Mouse (Mus musculus) G1E (cell line): ENCODE data around the gene Lrrc3. TPM values are rescaled to one million over a fixed set of nuclear protein-coding genes. Genes with fewer than 3 reads are reported as not detected.

ENCODE experiments used
- ATAC-seq: 2 replicates; pipeline ENCODE4 v1.8.0; 2016; ENCODE audit warnings: mild to moderate bottlenecking; ENCODE audit not compliant: insufficient number of reproducible peaks, poor library complexity, low FRiP score, severe bottlenecking; ENCODE audit errors: extremely low read depth
- DNase-seq: peaks from one replicate; pipeline ENCODE4 v3.0.0; 2012; ENCODE audit warnings: low spot score
- H3K27me3 ChIP-seq: 2 replicates; pipeline ENCODE4 v1.6.1; 2012; ENCODE audit warnings: mild to moderate bottlenecking, low read length, inconsistent platforms; ENCODE audit not compliant: insufficient read depth
- H3K36me3 ChIP-seq: replicated peaks from 2 replicates; pipeline ENCODE3; 2012; ENCODE audit warnings: mild to moderate bottlenecking, inconsistent platforms
- H3K4me1 ChIP-seq: 2 replicates; pipeline ENCODE4 v1.6.1; 2012; ENCODE audit warnings: low read depth, low read length, inconsistent platforms, mixed read lengths; ENCODE audit not compliant: insufficient read depth
- H3K4me3 ChIP-seq: 2 replicates; pipeline ENCODE4 v1.5.1; 2012; ENCODE audit warnings: low read depth, mild to moderate bottlenecking, inconsistent platforms, low read length, moderate library complexity, mixed read lengths
- H3K9me3 ChIP-seq: replicated peaks from 2 replicates; pipeline ENCODE4 v1.6.1; 2012; ENCODE audit warnings: inconsistent platforms
- CTCF ChIP-seq: IDR thresholded peaks from 2 replicates; pipeline ENCODE4 v1.5.1; 2012; ENCODE audit warnings: low read depth, low read length, inconsistent platforms, mixed read lengths
- GATA1 ChIP-seq: IDR thresholded peaks from 2 replicates; pipeline ENCODE4 v1.6.1; 2012; ENCODE audit warnings: borderline replicate concordance, low read length, inconsistent platforms, mixed read lengths
- GATA2 ChIP-seq: IDR thresholded peaks from 2 replicates; pipeline ENCODE4 v1.6.1; 2012; ENCODE audit warnings: low read depth, low read length, inconsistent platforms, borderline replicate concordance
- POLR2AphosphoS5 ChIP-seq: IDR thresholded peaks from 2 replicates; pipeline ENCODE4 v1.6.1; 2012; ENCODE audit warnings: low read depth, low read length, inconsistent platforms; ENCODE audit not compliant: insufficient replicate concordance
- TAL1 ChIP-seq: conservative IDR thresholded peaks from 2 replicates; pipeline ENCODE4 v1.6.1; 2012; ENCODE audit warnings: low read depth, low read length, inconsistent platforms, mixed read lengths
- polyA plus RNA-seq: library from polyadenylated mRNA; stranded (reverse); fragments of >175 nt; gene quantifications from 2 replicates; pipeline ENCODE4 v1.2.3, GENCODE M21; 2012
- total RNA-seq, 2 experiments: library from RNA; stranded (forward) in 1 of 2; stranded (reverse) in 1 of 2; fragments of 200-1000 nt in 1 of 2; fragments of >200 nt in 1 of 2; fragmentation: Nextera tagmentation in 1 of 2; gene quantifications; 2 replicates each; pipeline ENCODE4 v1.2.3; 2014 to 2017

Lrrc3 gene
- total and polyA plus RNA-seq, 3 experiments: 0.05 TPM; not detected in 2

GRCm38 (mm10) chr10:77916636-77917335 lies 14.4 kb upstream of the Lrrc3 start:
- Histone ChIP-seq H3K4me3 (no peak overlapping the region), H3K4me1 (no peaks in the 10 kb centered on the region), H3K27me3 (no peaks in the 10 kb centered on the region; the same call in 1 of the 2 replicates), H3K36me3 (no peaks in the 10 kb centered on the region), H3K9me3 (no peaks in the 10 kb centered on the region)
- DNase-seq: peak; percentile 72
- no peak for ATAC-seq
- TF ChIP-seq POLR2AphosphoS5 (no peak), CTCF (peak; percentile 77)

GRCm38 (mm10) chr10:77913292-77913691 lies 11.0 kb upstream of the Lrrc3 start:
- no peak for TF ChIP-seq CTCF
- Histone ChIP-seq H3K4me3 (no peak overlapping the region), H3K27me3 (peaks cover 5% of the 10 kb centered on the region), H3K9me3 (no peaks in the 10 kb centered on the region), H3K36me3 (no peaks in the 10 kb centered on the region), H3K4me1 (no peaks in the 10 kb centered on the region)
- ATAC-seq (no peak), DNase-seq (no peak)

- H3K27me3 ChIP-seq: peaks cover 5% of the 10 kb centered on the region
- H3K4me3 ChIP-seq: no peak overlapping the region
- TF ChIP-seq GATA2 (no peak), CTCF (no peak), GATA1 (no peak), TAL1 (no peak; the same call in 1 of the 2 replicates), POLR2AphosphoS5 (no peak)
- ATAC-seq (no peak), DNase-seq (no peak)
- H3K9me3 ChIP-seq: no peaks in the 10 kb centered on the region
- H3K36me3 ChIP-seq: no peaks in the 10 kb centered on the region
- no peaks in the 10 kb centered on the region for H3K4me1 ChIP-seq
Measured at GRCm38 (mm10) chr10:77912605-77913004, 10.3 kb upstream of the Lrrc3 start.

- no peak for TF ChIP-seq GATA1
- TF ChIP-seq CTCF: no peak
- no peak for TF ChIP-seq POLR2AphosphoS5
- TF ChIP-seq TAL1: no peak
- TF ChIP-seq GATA2: no peak
- Histone ChIP-seq H3K4me1 (no peaks in the 10 kb centered on the region), H3K9me3 (no peaks in the 10 kb centered on the region), H3K27me3 (peaks cover 6% of the 10 kb centered on the region; the same call in 1 of the 2 replicates), H3K36me3 (no peaks in the 10 kb centered on the region), H3K4me3 (no peak overlapping the region)
- DNase-seq: no peak
- ATAC-seq: no peak
Measured at GRCm38 (mm10) chr10:77902894-77903715, 769 bp upstream of the Lrrc3 start.

GRCm38 (mm10) chr10:77901871-77902210 lies 495 bp downstream of the Lrrc3 start:
- DNase-seq: no peak
- no peak for ATAC-seq
- Histone ChIP-seq H3K4me1 (no peaks in the 10 kb centered on the region), H3K4me3 (no peak overlapping the region), H3K27me3 (peaks cover 6% of the 10 kb centered on the region; the same call in 1 of the 2 replicates), H3K9me3 (no peaks in the 10 kb centered on the region), H3K36me3 (no peaks in the 10 kb centered on the region)
- TF ChIP-seq CTCF (no peak), POLR2AphosphoS5 (no peak), TAL1 (no peak), GATA2 (no peak), GATA1 (no peak)

- no peak for TF ChIP-seq CTCF
- TF ChIP-seq TAL1: no peak
- no peak for TF ChIP-seq GATA2
- no peak for TF ChIP-seq POLR2AphosphoS5
- ATAC-seq: no peak
- H3K27me3 ChIP-seq: peaks cover 6% of the 10 kb centered on the region; the same call in 1 of the 2 replicates
- H3K36me3 ChIP-seq: no peaks in the 10 kb centered on the region
- DNase-seq: no peak
- no peaks in the 10 kb centered on the region for H3K9me3 ChIP-seq
- no peaks in the 10 kb centered on the region for H3K4me1 ChIP-seq
- no peak overlapping the region for H3K4me3 ChIP-seq
Measured at GRCm38 (mm10) chr10:77900903-77901818, 1.2 kb downstream of the Lrrc3 start.
